Mouse (Mus musculus): Measurements from ENCODE around the gene Lgals12.

DNA sequence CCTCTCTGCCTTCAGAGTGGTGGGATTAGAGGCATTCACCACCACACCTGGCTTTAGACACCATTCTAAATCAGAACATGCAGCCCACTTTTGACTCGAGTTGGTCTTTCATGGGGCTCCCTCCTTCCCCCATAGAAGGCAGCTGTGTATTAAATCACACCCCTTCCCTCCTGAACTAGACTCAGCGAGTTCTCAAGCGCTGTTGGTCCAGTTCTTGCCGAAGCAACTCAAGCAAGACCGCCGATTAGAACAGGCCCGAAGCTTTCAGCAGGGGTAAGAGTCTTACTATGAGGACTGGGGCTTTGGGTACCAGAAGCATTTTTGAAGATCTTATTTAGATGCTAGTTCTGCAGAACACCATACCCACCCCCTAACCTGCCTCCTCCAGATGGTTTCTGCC lies 6.2 kb upstream of the Lgals12 start:
- TF ChIP-seq POLR2AphosphoS2 (IDR thresholded peaks at IDR 0.05; ENCODE audit: insufficient read length, low read depth): no peak
- no peak for TF ChIP-seq POLR2A (IDR thresholded peaks at IDR 0.05; ENCODE audit: insufficient read length, low read depth)
- no peak for TF ChIP-seq MAX (IDR thresholded peaks at IDR 0.05; ENCODE audit: low read depth)
- no peak for TF ChIP-seq CEBPB (IDR thresholded peaks at IDR 0.05; ENCODE audit: insufficient read depth, poor library complexity, severe bottlenecking)
- TF ChIP-seq TCF3 (IDR thresholded peaks at IDR 0.05; ENCODE audit: insufficient read length, low read depth): no peak
- TF ChIP-seq USF1 (IDR thresholded peaks at IDR 0.05; ENCODE audit: low read depth): no peak
- TF ChIP-seq TCF12 (IDR thresholded peaks at IDR 0.05; ENCODE audit: insufficient read depth, poor library complexity, severe bottlenecking): no peak
- no peak for TF ChIP-seq REST (IDR thresholded peaks at IDR 0.05; ENCODE audit: insufficient read depth, insufficient read length)

Measured in myocyte (in vitro differentiated cells).